Mouse (Mus musculus): Measurements from ENCODE around the gene Hhipl1.

- TF ChIP-seq CTCF (IDR thresholded peaks at IDR 0.05; ENCODE audit: insufficient read depth, low read depth, low read length) (peak; percentile 78), POLR2A (IDR thresholded peaks at IDR 0.05; ENCODE audit: insufficient read depth, low read depth, low read length) (no peak)
Observed at GRCm38 (mm10) chr12:108363796-108364195, 57.7 kb downstream of the Hhipl1 start.
